Mouse (Mus musculus) liver, embryonic 16.5 days (tissue): ENCODE measurements around the gene Cers6. TPM values are rescaled to one million over a fixed set of nuclear protein-coding genes. Genes with fewer than 3 reads are reported as not detected.

Experiments
- ATAC-seq: fragments of 200-750 bp; cut with Nextera tagmentation; 2 replicates; pipeline ENCODE4 v1.8.0; 2017; ENCODE audit warnings: low read depth, mild to moderate bottlenecking, moderate number of reproducible peaks, moderate library complexity
- H3K27ac ChIP-seq: fragments of 300-500 bp; sonication (generic); 2 replicates; pipeline ENCODE4 v1.5.1; 2014; ENCODE audit warnings: mild to moderate bottlenecking, low read length
- H3K27me3 ChIP-seq: fragments of 300-500 bp; sonication (generic); 2 replicates; pipeline ENCODE4 v1.6.1; 2014; ENCODE audit warnings: low read depth, low read length, mixed read lengths; ENCODE audit not compliant: control insufficient read depth, insufficient read depth
- H3K36me3 ChIP-seq: fragments of 300-500 bp; sonication (generic); 2 replicates; pipeline ENCODE4 v1.6.1; 2014; ENCODE audit warnings: mild to moderate bottlenecking; ENCODE audit not compliant: control insufficient read depth, insufficient read depth
- H3K4me1 ChIP-seq: fragments of 300-500 bp; sonication (generic); 2 replicates; pipeline ENCODE4 v1.6.1; 2014; ENCODE audit warnings: low read depth, low read length, mixed read lengths; ENCODE audit not compliant: control insufficient read depth
- H3K4me2 ChIP-seq: fragments of 300-500 bp; sonication (generic); 2 replicates; pipeline ENCODE4 v1.6.1; 2014; ENCODE audit warnings: low read depth, low read length, mixed read lengths
- H3K4me3 ChIP-seq: fragments of 300-500 bp; sonication (generic); 2 replicates; pipeline ENCODE4 v1.5.1; 2014; ENCODE audit warnings: low read depth, mild to moderate bottlenecking, low read length
- H3K9ac ChIP-seq: fragments of 300-500 bp; sonication (generic); 2 replicates; pipeline ENCODE4 v1.6.1; 2014; ENCODE audit warnings: low read depth, low read length
- H3K9me3 ChIP-seq: fragments of 300-500 bp; sonication (generic); replicated peaks from 2 replicates; pipeline ENCODE4 v1.6.1; 2016; ENCODE audit warnings: low read length; ENCODE audit not compliant: control insufficient read depth
- WGBS: fragments of 180-500 bp; shearing (Covaris S2); extraction: QIAGEN DNeasy Blood & Tissue Kit; methylation state at CpG from one replicate; pipeline ENCODE4 v1.1.7; 2014; ENCODE audit not compliant: insufficient replicate concordance; 5-methylcytosine and 5-hydroxymethylcytosine counted together
- polyA plus RNA-seq: library from polyadenylated mRNA; unstranded; fragments of >200 nt; fragmentation: Nextera tagmentation; extraction: Ambion mirVana; gene quantifications from 2 replicates; pipeline ENCODE4 v1.2.1, GENCODE M21; 2015

The Cers6 gene
- polyA plus RNA-seq, 1 experiment from 2014 or later, result 10.7 TPM

DNA sequence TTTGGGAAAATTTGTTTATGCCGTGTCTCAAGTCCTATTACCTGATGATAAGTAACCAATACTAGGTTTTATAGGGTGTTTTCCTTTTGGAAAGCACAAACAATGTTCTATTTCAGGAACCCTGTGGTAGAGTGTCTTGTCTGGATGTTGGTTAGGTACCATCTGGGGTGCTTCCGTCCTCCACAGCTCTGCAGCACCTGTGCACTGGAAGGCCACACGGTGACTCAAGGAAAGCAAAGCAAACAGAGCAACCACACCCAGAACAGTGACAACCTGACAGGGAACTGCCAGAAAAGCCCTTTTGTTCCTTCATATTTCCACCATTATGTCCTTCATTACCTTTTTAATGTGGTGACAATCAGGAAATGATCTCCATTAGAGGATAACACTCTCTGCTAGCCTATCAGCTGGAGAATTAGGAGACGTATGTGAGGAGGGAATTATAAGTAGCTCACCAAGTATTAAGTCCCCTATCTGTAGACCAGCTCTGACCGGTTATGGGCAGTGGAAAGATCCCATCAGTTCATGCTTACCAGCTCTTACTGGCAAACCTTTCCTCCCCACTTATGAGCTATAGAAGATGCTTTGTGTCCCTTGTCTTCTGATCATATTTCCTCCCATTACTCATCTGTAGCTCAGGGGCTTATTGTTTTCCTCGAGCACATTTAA, 158.7 kb downstream of the Cers6 start:
- no peak for ATAC-seq
- no peak overlapping the region for H3K4me2 ChIP-seq
- H3K4me3 ChIP-seq, result no peak overlapping the region
- no peak overlapping the region for H3K9ac ChIP-seq
- no peaks in the 10 kb centered on the region for H3K27me3 ChIP-seq
- H3K4me1 ChIP-seq, result no peaks in the 10 kb centered on the region
- H3K36me3 ChIP-seq, result no peaks in the 10 kb centered on the region
- H3K9me3 ChIP-seq, result no peaks in the 10 kb centered on the region
- H3K27ac ChIP-seq, result no peak overlapping the region
- 66% methylated on average over 6 of the region's 6 CpGs for WGBS

DNA sequence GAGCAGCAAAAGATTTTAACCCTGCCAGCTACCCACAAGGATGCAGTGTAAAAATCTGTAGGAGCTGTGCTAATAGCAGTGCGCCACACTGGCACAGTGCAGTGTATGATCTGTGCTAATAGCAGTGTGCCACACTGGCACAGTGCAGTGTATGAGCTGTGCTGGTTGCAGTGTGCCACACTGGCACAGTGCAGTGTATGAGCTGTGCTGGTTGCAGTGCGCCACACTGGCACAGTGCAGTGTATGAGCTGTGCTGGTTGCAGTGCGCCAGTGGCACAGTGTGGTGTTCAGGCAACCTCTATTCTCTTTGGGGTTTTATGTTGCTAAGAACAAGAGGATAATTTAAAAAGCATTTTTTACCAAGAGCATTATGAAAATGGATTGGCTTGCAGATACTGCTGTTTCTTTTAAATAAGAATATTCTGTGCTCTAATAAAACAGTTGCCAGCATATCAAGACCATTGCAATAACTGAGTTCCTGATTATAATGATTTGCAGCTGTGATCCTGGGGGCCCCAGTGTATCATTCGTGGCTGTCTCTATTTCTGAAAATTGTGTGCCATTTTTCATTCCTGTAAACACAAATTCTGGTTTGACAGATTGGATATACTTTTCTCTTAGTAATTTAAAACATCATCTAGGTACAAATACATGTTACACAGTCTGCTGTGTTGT, 159.5 kb downstream of the Cers6 start:
- 60% methylated on average over 4 of the region's 4 CpGs for WGBS
- ATAC-seq, result no peak
- H3K27me3 ChIP-seq, result no peaks in the 10 kb centered on the region

DNA sequence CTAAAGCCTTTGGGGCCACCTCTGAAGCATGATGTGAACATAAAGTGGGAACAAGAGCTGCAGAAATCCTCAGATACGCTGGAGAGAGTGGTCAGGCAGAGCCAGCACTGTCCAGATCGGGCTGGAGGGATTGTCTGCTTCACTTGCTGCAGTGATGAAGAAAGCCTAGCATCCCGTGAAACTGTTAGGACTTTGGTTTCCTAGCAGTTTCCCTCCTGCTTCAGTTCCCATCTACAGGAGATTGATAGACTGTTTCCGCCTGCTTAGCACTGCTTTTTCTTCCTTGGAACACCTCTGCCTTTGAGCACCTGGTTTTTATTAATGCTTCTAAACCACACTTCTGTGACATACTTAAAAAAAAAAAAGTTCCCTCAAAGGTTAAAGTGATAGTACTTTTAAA, 160.3 kb downstream of the Cers6 start:
- Histone ChIP-seq H3K4me1 (no peaks in the 10 kb centered on the region), H3K27me3 (no peaks in the 10 kb centered on the region), H3K27ac (no peak overlapping the region), H3K36me3 (no peaks in the 10 kb centered on the region), H3K4me2 (no peak overlapping the region), H3K9ac (no peak overlapping the region), H3K4me3 (no peak overlapping the region), H3K9me3 (no peaks in the 10 kb centered on the region)
- 47% methylated on average over 4 of the region's 4 CpGs for WGBS
- ATAC-seq, result no peak

More for the DNA sequence above, 159.5 kb downstream of the Cers6 start:
- Histone ChIP-seq H3K4me3 (no peak overlapping the region), H3K27ac (no peak overlapping the region), H3K4me2 (no peak overlapping the region), H3K9ac (no peak overlapping the region), H3K36me3 (no peaks in the 10 kb centered on the region), H3K4me1 (no peaks in the 10 kb centered on the region), H3K9me3 (no peaks in the 10 kb centered on the region)

DNA sequence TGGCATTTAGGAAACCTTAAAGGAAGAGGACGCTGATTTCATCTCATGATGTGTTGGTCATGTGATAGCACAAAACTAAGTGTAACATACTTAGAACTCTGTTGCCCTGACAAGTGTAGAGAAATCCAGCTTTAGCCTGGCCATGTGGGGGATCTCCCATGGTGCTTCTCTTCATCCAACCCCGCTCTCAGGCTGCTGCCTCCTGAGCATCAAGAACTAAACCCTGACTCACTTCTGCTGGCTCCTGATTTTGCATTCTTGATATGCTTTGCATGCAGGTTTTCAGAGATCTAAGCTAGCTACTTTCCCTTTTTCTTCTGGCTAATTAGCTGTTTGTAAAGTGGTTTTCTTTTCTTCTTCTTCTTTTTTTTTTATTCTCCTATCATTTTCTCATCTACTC, 163.6 kb downstream of the Cers6 start:
- ATAC-seq, result no peak
- Histone ChIP-seq H3K4me3 (no peak overlapping the region), H3K9me3 (no peaks in the 10 kb centered on the region), H3K27ac (no peak overlapping the region), H3K27me3 (no peaks in the 10 kb centered on the region), H3K4me2 (no peak overlapping the region), H3K9ac (no peak overlapping the region), H3K4me1 (no peaks in the 10 kb centered on the region), H3K36me3 (0 out of 2 replicates have a peak, but pooled peaks cover 2% of the 10 kb centered on the region)
- 73% methylated on average over 2 of the region's 2 CpGs for WGBS

- H3K4me2 ChIP-seq, result no peak overlapping the region
- 61% methylated on average over 2 of the region's 2 CpGs for WGBS
- H3K4me1 ChIP-seq, result no peaks in the 10 kb centered on the region
- no peak overlapping the region for H3K27ac ChIP-seq
- ATAC-seq, result no peak
- H3K9me3 ChIP-seq, result no peaks in the 10 kb centered on the region
- no peak overlapping the region for H3K9ac ChIP-seq
- H3K27me3 ChIP-seq, result no peaks in the 10 kb centered on the region
- no peak overlapping the region for H3K4me3 ChIP-seq
- H3K36me3 ChIP-seq, result 0 out of 2 replicates have a peak, but pooled peaks cover 2% of the 10 kb centered on the region
Measured at GRCm38 (mm10) chr2:69032562-69032961, 171.3 kb downstream of the Cers6 start.

- Histone ChIP-seq H3K4me1 (no peaks in the 10 kb centered on the region), H3K27ac (no peak overlapping the region), H3K36me3 (no peaks in the 10 kb centered on the region), H3K27me3 (no peaks in the 10 kb centered on the region), H3K4me2 (no peak overlapping the region), H3K9me3 (no peaks in the 10 kb centered on the region), H3K9ac (no peak overlapping the region), H3K4me3 (no peak overlapping the region)
- no peak for ATAC-seq
- WGBS, result 54% methylated on average over 4 of the region's 4 CpGs
Measured at GRCm38 (mm10) chr2:69035457-69035856, 174.2 kb downstream of the Cers6 start.

DNA sequence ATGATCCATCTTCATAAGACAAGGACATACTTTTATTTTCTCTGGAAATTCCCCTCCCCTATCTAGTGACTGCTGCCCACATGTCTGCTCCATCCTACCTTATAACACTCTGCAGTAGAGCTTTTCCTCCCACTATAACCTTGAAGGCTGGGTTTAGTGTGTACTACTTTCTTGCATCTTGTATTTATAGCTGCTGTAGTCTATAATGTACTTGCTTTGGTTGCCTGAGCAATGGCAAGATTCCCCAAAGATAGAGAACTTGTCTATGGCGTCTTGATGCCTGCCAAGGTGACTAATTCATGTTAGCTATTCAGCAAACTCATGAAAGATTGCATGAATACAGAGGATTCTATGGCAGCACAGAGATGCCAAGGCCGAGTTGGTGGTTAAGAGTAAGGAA, 176.1 kb downstream of the Cers6 start:
- no peak overlapping the region for H3K4me2 ChIP-seq
- H3K27me3 ChIP-seq, result no peaks in the 10 kb centered on the region
- H3K27ac ChIP-seq, result no peak overlapping the region
- H3K9me3 ChIP-seq, result no peaks in the 10 kb centered on the region
- no peak for ATAC-seq
- WGBS, result 49% methylated on average over 2 of the region's 2 CpGs
- no peaks in the 10 kb centered on the region for H3K36me3 ChIP-seq
- H3K4me1 ChIP-seq, result no peaks in the 10 kb centered on the region
- no peak overlapping the region for H3K9ac ChIP-seq
- H3K4me3 ChIP-seq, result no peak overlapping the region

GRCm38 (mm10) chr2:69042327-69043106, 181.3 kb downstream of the Cers6 start:
- ATAC-seq, result no peak
- no peaks in the 10 kb centered on the region for H3K36me3 ChIP-seq
- 40% methylated on average over 6 of the region's 6 CpGs for WGBS
- H3K27me3 ChIP-seq, result no peaks in the 10 kb centered on the region
- H3K9me3 ChIP-seq, result no peaks in the 10 kb centered on the region
- H3K4me1 ChIP-seq, result no peaks in the 10 kb centered on the region
- no peak overlapping the region for H3K27ac ChIP-seq
- H3K4me2 ChIP-seq, result no peak overlapping the region
- H3K4me3 ChIP-seq, result no peak overlapping the region
- no peak overlapping the region for H3K9ac ChIP-seq
